Mouse (Mus musculus): Measurements from ENCODE around the gene Lct.

DNA sequence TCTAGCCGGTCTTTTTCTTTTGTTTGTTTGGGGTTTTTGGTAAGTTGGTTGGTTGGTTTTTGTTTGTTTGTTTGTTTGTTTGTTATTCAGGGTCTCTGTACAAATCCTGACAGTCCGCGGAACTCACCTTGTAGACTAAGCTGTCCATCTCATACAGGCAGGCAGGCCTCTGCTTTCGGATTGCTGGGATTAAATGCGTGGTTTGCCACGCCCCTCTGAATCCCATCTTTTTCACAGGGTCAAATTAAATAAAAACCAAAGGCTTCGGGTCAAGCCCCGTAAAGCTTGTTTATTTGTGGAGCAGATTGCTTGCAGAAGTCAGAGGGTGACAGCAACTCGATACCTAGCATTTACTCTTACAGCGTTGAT is 84.5 kb downstream of the Lct start, which contains the start of gene Ubxn4:
- TF ChIP-seq CTCF (IDR thresholded peaks at IDR 0.05; ENCODE audit: low read depth), result no peak
- TF ChIP-seq EP300 (IDR thresholded peaks at IDR 0.05; ENCODE audit: low read depth), result no peak

Data from heart, postnatal 0 days (tissue).